Mouse (Mus musculus): Measurements from ENCODE around the gene Pmch.

GRCm38 (mm10) chr10:88067377-88067776, 23.5 kb upstream of the Pmch start:
- TF ChIP-seq POLR2A (IDR thresholded peaks at IDR 0.05; ENCODE audit: extremely low read depth, insufficient read depth, low read length), result no peak
- no peak for TF ChIP-seq CTCF (IDR thresholded peaks at IDR 0.05; ENCODE audit: extremely low read depth, insufficient read depth, low read length)

Data from cortical plate, adult 2 months (tissue).